Mouse (Mus musculus) hindbrain, embryonic 16.5 days (tissue): ENCODE results near the gene Olfr539. TPM values are rescaled to one million over a fixed set of nuclear protein-coding genes. Genes with fewer than 3 reads are reported as not detected.
"Not testable (repeated sequence)": the region's sequence is repeated elsewhere in the genome, so short reads cannot be mapped to it uniquely, and the experiment has no call there.

Source experiments
- ATAC-seq: fragments of 200-750 bp; cut with Nextera tagmentation; 2 replicates; pipeline ENCODE4 v1.8.0; 2017; ENCODE audit warnings: moderate TSS enrichment, moderate library complexity
- H3K27ac ChIP-seq: fragments of 300-500 bp; sonication (generic); 2 replicates; pipeline ENCODE4 v1.5.1; 2014; ENCODE audit warnings: low read depth, mild to moderate bottlenecking, control low read depth, low read length, moderate library complexity
- H3K27me3 ChIP-seq: fragments of 300-500 bp; sonication (generic); replicated peaks from 2 replicates; pipeline ENCODE4 v1.6.1; 2014; ENCODE audit warnings: low read length; ENCODE audit not compliant: control insufficient read depth, insufficient read depth
- H3K36me3 ChIP-seq: fragments of 300-500 bp; sonication (generic); 2 replicates; pipeline ENCODE4 v1.6.1; 2014; ENCODE audit warnings: mild to moderate bottlenecking, low read length, moderate library complexity, mixed read lengths; ENCODE audit not compliant: control insufficient read depth, insufficient read depth
- H3K4me1 ChIP-seq: fragments of 300-500 bp; sonication (generic); 2 replicates; pipeline ENCODE4 v1.6.1; 2014; ENCODE audit warnings: low read depth, low read length; ENCODE audit not compliant: control insufficient read depth, insufficient read depth
- H3K4me2 ChIP-seq: fragments of 300-500 bp; sonication (generic); 2 replicates; pipeline ENCODE4 v1.6.1; 2014; ENCODE audit warnings: mild to moderate bottlenecking, low read length, control low read depth, moderate library complexity
- H3K4me3 ChIP-seq: fragments of 300-500 bp; sonication (generic); 2 replicates; pipeline ENCODE4 v1.5.1; 2014; ENCODE audit warnings: mild to moderate bottlenecking, low read length, control low read depth, moderate library complexity
- H3K9ac ChIP-seq: fragments of 300-500 bp; sonication (generic); 2 replicates; pipeline ENCODE4 v1.6.1; 2014; ENCODE audit warnings: low read depth, mild to moderate bottlenecking, control low read depth, low read length, moderate library complexity
- H3K9me3 ChIP-seq: fragments of 300-500 bp; sonication (generic); 2 replicates; pipeline ENCODE4 v1.6.1; 2014; ENCODE audit warnings: mild to moderate bottlenecking, low read length, moderate library complexity; ENCODE audit not compliant: control insufficient read depth
- WGBS: fragments of 180-500 bp; shearing (Covaris S2); extraction: QIAGEN DNeasy Blood & Tissue Kit; methylation state at CpG from one replicate; pipeline ENCODE4 v1.1.7; 2014; 5-methylcytosine and 5-hydroxymethylcytosine counted together
- polyA plus RNA-seq: library from polyadenylated mRNA; unstranded; fragments of >200 nt; fragmentation: Nextera tagmentation; extraction: Ambion mirVana; gene quantifications from 2 replicates; pipeline ENCODE4 v1.2.1, GENCODE M21; 2015

Gene Olfr539
- 0.05 TPM in 1 of 2 replicates, not detected in the other for polyA plus RNA-seq

- Histone ChIP-seq H3K4me1 (no peaks in the 10 kb centered on the region), H3K9ac (no peak within 1 kb of the TSS), H3K9me3 (no peaks in the 10 kb centered on the region), H3K27ac (no peak within 1 kb of the TSS), H3K4me3 (no peak within 1 kb of the TSS), H3K4me2 (no peak within 1 kb of the TSS), H3K27me3 (no peaks in the 10 kb centered on the region), H3K36me3 (no peaks in the 10 kb centered on the region)
- ATAC-seq: no peak
- WGBS: 77% methylated on average over 4 of the region's 4 CpGs
Measured at GRCm38 (mm10) chr7:140659630-140660029, at the start of gene Olfr539. Gene Olfr539 (plus strand): TSS chr7:140659930.

- not testable (repeated sequence) for H3K9me3 ChIP-seq, ATAC-seq, H3K4me2 ChIP-seq, H3K27me3 ChIP-seq, H3K9ac ChIP-seq, H3K4me1 ChIP-seq, H3K27ac ChIP-seq, H3K36me3 ChIP-seq, H3K4me3 ChIP-seq
- 87% methylated on average over 3 of the region's 3 CpGs for WGBS
Measured at GRCm38 (mm10) chr7:140628670-140629069, 31.1 kb upstream of the Olfr539 start, which contains the start of gene Olfr61. Gene Olfr61 (plus strand): TSS chr7:140628970.

GRCm38 (mm10) chr7:140630559-140630958 is 29.2 kb upstream of the Olfr539 start:
- no peak overlapping the region for H3K4me2 ChIP-seq
- H3K4me1 ChIP-seq: no peaks in the 10 kb centered on the region
- H3K27me3 ChIP-seq: no peaks in the 10 kb centered on the region
- no peak for ATAC-seq
- H3K9me3 ChIP-seq: no peaks in the 10 kb centered on the region
- H3K4me3 ChIP-seq: no peak overlapping the region
- H3K9ac ChIP-seq: no peak overlapping the region
- H3K36me3 ChIP-seq: no peaks in the 10 kb centered on the region
- H3K27ac ChIP-seq: no peak overlapping the region
- 76% methylated on average over 1 of the region's 1 CpGs for WGBS

GRCm38 (mm10) chr7:140646152-140646551 is 13.6 kb upstream of the Olfr539 start, which contains the start of gene Olfr53:
Gene Olfr53 (plus strand): TSS chr7:140646452.
- H3K4me3 ChIP-seq: no peak within 1 kb of the TSS
- 90% methylated on average over 1 of the region's 1 CpGs for WGBS

GRCm38 (mm10) chr7:140670693-140671092 is 11.0 kb downstream of the Olfr539 start:
- H3K27me3 ChIP-seq, H3K4me1 ChIP-seq, H3K9ac ChIP-seq, H3K27ac ChIP-seq, H3K4me2 ChIP-seq, H3K4me3 ChIP-seq, H3K36me3 ChIP-seq, H3K9me3 ChIP-seq, ATAC-seq: not testable (repeated sequence)
- WGBS: 90% methylated on average over 3 of the region's 3 CpGs

More at GRCm38 (mm10) chr7:140646152-140646551, 13.6 kb upstream of the Olfr539 start, which contains the start of gene Olfr53:
- Histone ChIP-seq H3K27me3 (no peaks in the 10 kb centered on the region), H3K9ac (no peak within 1 kb of the TSS), H3K4me1 (no peaks in the 10 kb centered on the region), H3K4me2 (no peak within 1 kb of the TSS), H3K9me3 (no peaks in the 10 kb centered on the region), H3K27ac (no peak within 1 kb of the TSS), H3K36me3 (no peaks in the 10 kb centered on the region)
- ATAC-seq: no peak

- WGBS: 4% methylated on average over 6 of the region's 6 CpGs
- peak overlapping the region; percentile 12; the same call in 1 of the 2 replicates for H3K9ac ChIP-seq
- no peaks in the 10 kb centered on the region for H3K27me3 ChIP-seq
- H3K27ac ChIP-seq: no peak overlapping the region
- peaks cover 3% of the 10 kb centered on the region; the same call in 1 of the 2 replicates for H3K9me3 ChIP-seq
- no peaks in the 10 kb centered on the region for H3K4me1 ChIP-seq
- no peak for ATAC-seq
- peak overlapping the region; percentile 23 for H3K4me3 ChIP-seq
- H3K4me2 ChIP-seq: peak overlapping the region; percentile 48
- H3K36me3 ChIP-seq: no peaks in the 10 kb centered on the region
Measured at GRCm38 (mm10) chr7:140675863-140676262, 16.1 kb downstream of the Olfr539 start.

- not testable (repeated sequence) for H3K4me3 ChIP-seq, ATAC-seq, H3K36me3 ChIP-seq, H3K4me1 ChIP-seq, H3K27me3 ChIP-seq, H3K9me3 ChIP-seq, H3K9ac ChIP-seq, H3K4me2 ChIP-seq, H3K27ac ChIP-seq
- WGBS: 66% methylated on average over 4 of the region's 4 CpGs
Measured at GRCm38 (mm10) chr7:140679591-140679990, 19.9 kb downstream of the Olfr539 start.

- Histone ChIP-seq H3K9me3 (peaks cover 3% of the 10 kb centered on the region; the same call in 1 of the 2 replicates), H3K4me1 (no peaks in the 10 kb centered on the region), H3K27ac (no peak within 1 kb of the TSS), H3K4me3 (no peak within 1 kb of the TSS), H3K9ac (no peak within 1 kb of the TSS), H3K4me2 (no peak within 1 kb of the TSS), H3K36me3 (no peaks in the 10 kb centered on the region), H3K27me3 (no peaks in the 10 kb centered on the region)
- WGBS: 95% methylated on average over 1 of the region's 1 CpGs
- no peak for ATAC-seq
Measured at GRCm38 (mm10) chr7:140681651-140682050, 21.9 kb downstream of the Olfr539 start, which contains the start of gene Olfr45. Gene Olfr45 (plus strand): TSS chr7:140681951.

GRCm38 (mm10) chr7:140696967-140697366 is 37.2 kb downstream of the Olfr539 start, which contains the start of gene Olfr541:
Gene Olfr541 (plus strand): TSS chr7:140697267.
- Histone ChIP-seq H3K27me3 (no peaks in the 10 kb centered on the region), H3K9ac (no peak within 1 kb of the TSS), H3K4me2 (no peak within 1 kb of the TSS), H3K27ac (no peak within 1 kb of the TSS), H3K4me1 (no peaks in the 10 kb centered on the region), H3K36me3 (no peaks in the 10 kb centered on the region), H3K4me3 (no peak within 1 kb of the TSS), H3K9me3 (no peaks in the 10 kb centered on the region)
- no peak for ATAC-seq
